Comparison of ENCODE assay signal across 9 mouse cellular contexts in the genomic region with DNA sequence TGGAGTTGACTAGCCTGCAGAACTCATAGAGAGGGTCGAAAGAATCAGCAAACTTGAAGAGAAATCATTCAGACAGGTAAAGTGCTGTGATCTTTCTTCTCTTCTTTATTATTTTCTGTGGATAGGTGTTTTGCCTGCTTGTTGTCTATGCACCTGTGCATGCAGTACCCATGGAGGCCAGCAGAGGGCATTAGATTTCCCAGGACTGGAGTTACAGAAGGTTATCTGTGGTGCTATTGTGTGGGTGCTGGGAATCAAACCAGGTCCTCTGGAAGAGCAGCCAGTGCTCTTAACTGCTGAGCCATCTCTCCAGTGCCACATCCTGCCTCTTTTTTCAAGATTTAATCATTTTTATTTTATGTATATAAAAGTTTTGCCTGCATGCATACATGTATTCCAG. TPM values are rescaled to one million over a fixed set of nuclear protein-coding genes. Genes with fewer than 3 reads are reported as not detected.
DNase-seq lines count a peak whose midpoint lies in the region; ATAC-seq and TF ChIP-seq lines count a peak whose summit lies in the region.
"Had no signal": no experiment of that assay in that cellular context is flagged by ENCODE, and none has a peak within 500 bp of the region (broad histone marks: within the 10 kb centered on the region; RNA-seq: fewer than 3 reads in every experiment).

No protein-coding gene starts in this region.

- 61% methylated on average over 1 of the region's 1 CpGs for WGBS in hindbrain, postnatal 0 days
- 63% methylated on average over 1 of the region's 1 CpGs for WGBS in hindbrain, embryonic 14.5 days
- WGBS in midbrain, embryonic 10.5 days: 47% methylated on average over 1 of the region's 1 CpGs

- no peak overlapping the region for H3K9ac ChIP-seq in hindbrain, postnatal 0 days (replicated peaks; ENCODE audit: low read length)
- H3K9ac ChIP-seq in hindbrain, embryonic 14.5 days: no peak overlapping the region

- H3K36me3 ChIP-seq in hindbrain, postnatal 0 days (ENCODE audit: insufficient read depth, low read length): no peaks in the 10 kb centered on the region
- 0 out of 2 replicates have a peak, but pooled peaks cover 2% of the 10 kb centered on the region for H3K36me3 ChIP-seq in hindbrain, embryonic 14.5 days (replicated peaks; ENCODE audit: control insufficient read depth, insufficient read depth)
- H3K36me3 ChIP-seq in midbrain, embryonic 10.5 days: peaks cover 28% of the 10 kb centered on the region

- H3K9me3 ChIP-seq in hindbrain, postnatal 0 days (ENCODE audit: low read length): no peaks in the 10 kb centered on the region
- H3K9me3 ChIP-seq in hindbrain, embryonic 14.5 days (ENCODE audit: control insufficient read depth, low read length): 0 out of 2 replicates have a peak, but pooled peaks cover 4% of the 10 kb centered on the region
- peaks cover 6% of the 10 kb centered on the region; the same call in 1 of the 2 replicates for H3K9me3 ChIP-seq in midbrain, embryonic 10.5 days (replicated peaks)

- H3K27me3 ChIP-seq in hindbrain, postnatal 0 days (ENCODE audit: insufficient read depth, low read length): no peaks in the 10 kb centered on the region
- H3K27me3 ChIP-seq in hindbrain, embryonic 14.5 days (ENCODE audit: control insufficient read depth, insufficient read depth, low read length): no peaks in the 10 kb centered on the region
- no peaks in the 10 kb centered on the region for H3K27me3 ChIP-seq in midbrain, embryonic 10.5 days (ENCODE audit: low read depth, poor library complexity, severe bottlenecking)

- H3K27ac ChIP-seq in hindbrain, postnatal 0 days: no peak overlapping the region
- H3K27ac ChIP-seq in hindbrain, embryonic 14.5 days: no peak overlapping the region
- H3K27ac ChIP-seq in bone marrow macrophage, adult 2 months (ENCODE audit: insufficient read depth, low read depth, low read length): no peak overlapping the region
- H3K27ac ChIP-seq in midbrain, embryonic 10.5 days (replicated peaks): no peak overlapping the region

- no peak for ATAC-seq in hindbrain, postnatal 0 days
- ATAC-seq in hindbrain, embryonic 14.5 days (ENCODE audit: low FRiP score): no peak
- ATAC-seq: forebrain, embryonic 14.5 days had no signal

- H3K4me1 ChIP-seq in hindbrain, postnatal 0 days (ENCODE audit: insufficient read depth, low read length): no peaks in the 10 kb centered on the region
- no peaks in the 10 kb centered on the region for H3K4me1 ChIP-seq in hindbrain, embryonic 14.5 days (replicated peaks; ENCODE audit: control insufficient read depth, insufficient read depth, low read length)
- peaks cover 24% of the 10 kb centered on the region for H3K4me1 ChIP-seq in bone marrow macrophage, adult 2 months (ENCODE audit: control insufficient read depth, insufficient read depth, low read length)
- H3K4me1 ChIP-seq in midbrain, embryonic 10.5 days: no peaks in the 10 kb centered on the region

- peak; percentile 58 for TF ChIP-seq CTCF in hindbrain, postnatal 0 days (IDR thresholded peaks at IDR 0.05; ENCODE audit: low read depth)
- peak; percentile 71 for TF ChIP-seq CTCF in bone marrow macrophage, adult 2 months (IDR thresholded peaks at IDR 0.05; ENCODE audit: low read depth, low read length)

- no peak for DNase-seq in hindbrain, postnatal 0 days (ENCODE audit: low spot score)
- no peak for DNase-seq in hindbrain, embryonic 14.5 days (ENCODE audit: low spot score)
- DNase-seq in CD4-positive helper T cell, adult 2 months (ENCODE audit: low read depth, low spot score): peak; percentile 60
- peak; percentile 75 for DNase-seq in naive thymus-derived CD4-positive, alpha-beta T cell, adult 2 months (ENCODE audit: low read depth)
- DNase-seq in ovary, postnatal 36 days (ENCODE audit: low spot score): no peak
- no peak for DNase-seq in adrenal gland, adult 18-20 months (ENCODE audit: low spot score in 2 of 2)
- DNase-seq in midbrain, embryonic 10.5 days (ENCODE audit: low spot score): no peak

- no peak overlapping the region for H3K4me2 ChIP-seq in hindbrain, postnatal 0 days (ENCODE audit: low read depth, low read length)
- H3K4me2 ChIP-seq in hindbrain, embryonic 14.5 days (replicated peaks): no peak overlapping the region

- no peak overlapping the region for H3K4me3 ChIP-seq in hindbrain, postnatal 0 days (ENCODE audit: low read length)
- no peak overlapping the region for H3K4me3 ChIP-seq in hindbrain, embryonic 14.5 days (replicated peaks; ENCODE audit: low read length)
- no peak overlapping the region for H3K4me3 ChIP-seq in bone marrow macrophage, adult 2 months (ENCODE audit: insufficient read depth, low read length)
- no peak overlapping the region for H3K4me3 ChIP-seq in midbrain, embryonic 10.5 days

- TF ChIP-seq POLR2A in bone marrow macrophage, adult 2 months (IDR thresholded peaks at IDR 0.05; ENCODE audit: borderline replicate concordance, low read depth, low read length): no peak

RNA-seq across cellular contexts. Expression of a gene that starts 28.7 kb away (rescaled TPM):
- 6.3 and 8.4 TPM in 2 replicates for total RNA-seq in hindbrain, postnatal 0 days (2014; rRNA removed)
- 1.6 TPM in 2 replicates for polyA plus RNA-seq in hindbrain, postnatal 0 days (2015; fragmentation: Nextera tagmentation; extraction: Ambion mirVana)
- polyA plus RNA-seq in hindbrain, embryonic 14.5 days (2014; fragmentation: Nextera tagmentation; extraction: Ambion mirVana): 1.5 and 2.2 TPM in 2 replicates
- 79.0 and 88.6 TPM in 2 replicates for polyA plus RNA-seq in bone marrow macrophage, adult 2 months (2012; ENCODE audit: insufficient read depth, insufficient read length, missing spikeins)
- total RNA-seq in adrenal gland, adult 18-20 months (2021): 1 to 10 TPM; 3.5 to 6.3 TPM
- polyA plus RNA-seq in midbrain, embryonic 10.5 days (2016; fragmentation: Nextera tagmentation; extraction: Ambion mirVana): 1.1 and 1.5 TPM in 2 replicates

RNA-seq across cellular contexts. Expression of a gene that starts 42.9 kb away (rescaled TPM):
- total RNA-seq in hindbrain, postnatal 0 days (2014; rRNA removed): 2.0 TPM in 1 of 2 replicates, not detected in the other
- 0.93 and 1.2 TPM in 2 replicates for polyA plus RNA-seq in hindbrain, postnatal 0 days (2015; fragmentation: Nextera tagmentation; extraction: Ambion mirVana)
- 0.72 and 0.98 TPM in 2 replicates for polyA plus RNA-seq in hindbrain, embryonic 14.5 days (2014; fragmentation: Nextera tagmentation; extraction: Ambion mirVana)
- 139 and 143 TPM in 2 replicates for polyA plus RNA-seq in bone marrow macrophage, adult 2 months (2012; ENCODE audit: insufficient read depth, insufficient read length, missing spikeins)
- 1 to 10 TPM; 1.5 to 9.9 TPM for total RNA-seq in adrenal gland, adult 18-20 months (2021)
- polyA plus RNA-seq in midbrain, embryonic 10.5 days (2016; fragmentation: Nextera tagmentation; extraction: Ambion mirVana): 1.0 and 1.2 TPM in 2 replicates

RNA-seq across cellular contexts. Expression of a gene that starts 50.0 kb away (rescaled TPM):
- total RNA-seq in hindbrain, postnatal 0 days (2014; rRNA removed): 48.2 and 51.2 TPM in 2 replicates
- 23.3 and 25.1 TPM in 2 replicates for polyA plus RNA-seq in hindbrain, postnatal 0 days (2015; fragmentation: Nextera tagmentation; extraction: Ambion mirVana)
- 30.7 and 33.3 TPM in 2 replicates for polyA plus RNA-seq in hindbrain, embryonic 14.5 days (2014; fragmentation: Nextera tagmentation; extraction: Ambion mirVana)
- polyA plus RNA-seq in bone marrow macrophage, adult 2 months (2012; ENCODE audit: insufficient read depth, insufficient read length, missing spikeins): 38.4 and 42.5 TPM in 2 replicates
- 10 to 100 TPM; 45.7 to 51.4 TPM for total RNA-seq in adrenal gland, adult 18-20 months (2021)
- polyA plus RNA-seq in midbrain, embryonic 10.5 days (2016; fragmentation: Nextera tagmentation; extraction: Ambion mirVana): 29.7 and 33.9 TPM in 2 replicates

Comparison
In these comparisons a context has a peak if more than half of its experiments do, and no peak if none do; other contexts are left out.
1. DNase-seq: peak in CD4-positive helper T cell, adult 2 months (single experiment) and naive thymus-derived CD4-positive, alpha-beta T cell, adult 2 months (single experiment); none in hindbrain, postnatal 0 days (single experiment), hindbrain, embryonic 14.5 days (single experiment), ovary, postnatal 36 days (single experiment), adrenal gland, adult 18-20 months (0 of 2) and midbrain, embryonic 10.5 days (single experiment).
2. RNA of a gene that starts 28.7 kb away (polyA plus RNA-seq): 79.0 to 88.6 TPM in bone marrow macrophage, adult 2 months; 1.6 TPM in hindbrain, postnatal 0 days, 1.5 to 2.2 TPM in hindbrain, embryonic 14.5 days and 1.1 to 1.5 TPM in midbrain, embryonic 10.5 days; every median in the first group is over 10 times any median in the second.
3. RNA of a gene that starts 42.9 kb away (polyA plus RNA-seq): 139 to 143 TPM in bone marrow macrophage, adult 2 months; 1.0 to 1.2 TPM in midbrain, embryonic 10.5 days, 0.72 to 0.98 TPM in hindbrain, embryonic 14.5 days and 0.93 to 1.2 TPM in hindbrain, postnatal 0 days; every median in the first group is over 10 times any median in the second.